Mouse (Mus musculus): ENCODE results near the gene Eif1ax.

GRCm38 (mm10) chrX:159387105-159387504 is 15.1 kb downstream of the Eif1ax start:
- TF ChIP-seq CTCF (IDR thresholded peaks at IDR 0.05; ENCODE audit: insufficient read depth, low read length) (no peak), POLR2A (IDR thresholded peaks at IDR 0.05; ENCODE audit: borderline replicate concordance, extremely low read depth, low read depth, low read length) (no peak)

All from lung, adult 2 months (tissue).